Mouse (Mus musculus): Measurements from ENCODE around the gene Btbd9.

GRCm38 (mm10) chr17:30454155-30454861 is 122.0 kb downstream of the Btbd9 start:
- TF ChIP-seq POLR2A (IDR thresholded peaks at IDR 0.05; ENCODE audit: low read depth, low read length) = no peak
- no peak for TF ChIP-seq CTCF (IDR thresholded peaks at IDR 0.05; ENCODE audit: extremely low read depth, insufficient read depth, insufficient read length, insufficient replicate concordance)
